Mouse (Mus musculus): Measurements from ENCODE around the gene Tbxa2r.

GRCm38 (mm10) chr10:81365672-81366476, 37.3 kb downstream of the Tbxa2r start, which contains the start of gene 4930404N11Rik:
- TF ChIP-seq CTCF (IDR thresholded peaks at IDR 0.05) = no peak
- TF ChIP-seq EP300 (IDR thresholded peaks at IDR 0.05) = no peak
